In the genomic region with DNA sequence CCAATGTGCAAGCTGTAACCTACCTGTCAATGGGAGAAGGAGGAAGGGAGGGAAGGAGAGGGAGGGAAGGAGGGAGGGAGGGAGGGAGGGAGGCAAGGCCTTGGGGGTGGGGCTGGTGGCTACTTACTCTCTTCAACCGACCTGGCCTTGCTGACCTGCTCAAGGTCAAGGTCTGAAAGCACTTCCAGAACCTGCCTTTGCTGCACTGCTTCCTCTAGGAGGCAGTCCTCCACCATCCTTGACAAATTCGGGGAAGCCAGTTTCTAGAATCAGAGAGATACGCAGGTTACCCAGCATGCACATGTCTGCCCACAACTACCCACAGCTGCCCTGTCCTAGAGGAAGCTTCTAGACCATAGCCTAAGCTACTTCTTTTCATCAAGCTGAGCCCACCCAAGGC, we compare ENCODE assay signal across 11 mouse cellular contexts. TPM values are rescaled to one million over a fixed set of nuclear protein-coding genes. Genes with fewer than 3 reads are reported as not detected.
DNase-seq lines count a peak whose midpoint lies in the region; ATAC-seq and TF ChIP-seq lines count a peak whose summit lies in the region.
"Had no signal": no experiment of that assay in that cellular context is flagged by ENCODE, and none has a peak within 500 bp of the region (broad histone marks: within the 10 kb centered on the region; RNA-seq: fewer than 3 reads in every experiment).

No protein-coding gene starts in this region.

- TF ChIP-seq POLR2A in lung, adult 2 months (IDR thresholded peaks at IDR 0.05; ENCODE audit: borderline replicate concordance, extremely low read depth, low read depth, low read length) = no peak
- TF ChIP-seq POLR2A in myocyte (IDR thresholded peaks at IDR 0.05; ENCODE audit: insufficient read length, low read depth) = no peak

- H3K9ac ChIP-seq in hindbrain, postnatal 0 days (replicated peaks; ENCODE audit: low read length) = no peak overlapping the region
- H3K9ac ChIP-seq in hindbrain, embryonic 12.5 days = no peak overlapping the region
- H3K9ac ChIP-seq: heart, embryonic 15.5 days had no signal

- no peaks in the 10 kb centered on the region for H3K4me1 ChIP-seq in hindbrain, postnatal 0 days (ENCODE audit: insufficient read depth, low read length)
- H3K4me1 ChIP-seq in hindbrain, embryonic 12.5 days = peaks cover 5% of the 10 kb centered on the region; the same call in 1 of the 2 replicates
- H3K4me1 ChIP-seq in lung, adult 2 months (ENCODE audit: control insufficient read depth, insufficient read depth, low read length) = no peaks in the 10 kb centered on the region

- no peak overlapping the region for H3K27ac ChIP-seq in hindbrain, postnatal 0 days
- no peak overlapping the region for H3K27ac ChIP-seq in hindbrain, embryonic 12.5 days
- H3K27ac ChIP-seq: heart, embryonic 15.5 days had no signal

- ATAC-seq in hindbrain, postnatal 0 days = no peak
- no peak for ATAC-seq in hindbrain, embryonic 12.5 days (ENCODE audit: low FRiP score)

- 43% methylated on average over 3 of the region's 3 CpGs for WGBS in hindbrain, postnatal 0 days
- 53% methylated on average over 3 of the region's 3 CpGs for whole genome bisulfite sequencing in hindbrain, embryonic 12.5 days
- 45% methylated on average over 3 of the region's 3 CpGs for WGBS in lung, adult 2 months

- H3K4me3 ChIP-seq in hindbrain, postnatal 0 days (ENCODE audit: low read length) = no peak overlapping the region
- H3K4me3 ChIP-seq in hindbrain, embryonic 12.5 days = no peak overlapping the region
- H3K4me3 ChIP-seq in lung, adult 2 months (replicated peaks; ENCODE audit: extremely low read depth, low read depth, low read length) = no peak overlapping the region
- no peak overlapping the region for H3K4me3 ChIP-seq in myocyte
- H3K4me3 ChIP-seq: heart, embryonic 15.5 days had no signal

- no peaks in the 10 kb centered on the region for H3K79me2 ChIP-seq in myocyte (ENCODE audit: control insufficient read depth, insufficient read depth)

- DNase-seq in hindbrain, postnatal 0 days (ENCODE audit: low spot score) = peak; percentile 39
- DNase-seq in lung, adult 2 months = no peak
- DNase-seq in lung, postnatal 4 days = no peak
- peak; percentile 34 for DNase-seq in NIH3T3 (ENCODE audit: low read depth)
- no peak for DNase-seq in layer of hippocampus, adult 18-20 months (ENCODE audit: low spot score in 2 of 2)
- DNase-seq: cerebellum, postnatal 36 days; layer of hippocampus, postnatal 36 days had no signal

- H3K27me3 ChIP-seq in hindbrain, postnatal 0 days (ENCODE audit: insufficient read depth, low read length) = no peaks in the 10 kb centered on the region
- H3K27me3 ChIP-seq in hindbrain, embryonic 12.5 days = no peaks in the 10 kb centered on the region
- no peaks in the 10 kb centered on the region for H3K27me3 ChIP-seq in myocyte (ENCODE audit: control insufficient read depth, insufficient read depth, insufficient read length)
- H3K27me3 ChIP-seq: heart, embryonic 15.5 days had no signal

- H3ac ChIP-seq in myocyte (ENCODE audit: control insufficient read depth, insufficient read length) = no peak overlapping the region

- no peaks in the 10 kb centered on the region for H3K36me3 ChIP-seq in hindbrain, postnatal 0 days (ENCODE audit: insufficient read depth, low read length)
- no peaks in the 10 kb centered on the region for H3K36me3 ChIP-seq in hindbrain, embryonic 12.5 days
- no peaks in the 10 kb centered on the region for H3K36me3 ChIP-seq in myocyte (ENCODE audit: control insufficient read depth, insufficient read depth)
- H3K36me3 ChIP-seq: heart, embryonic 15.5 days had no signal

- TF ChIP-seq CTCF in hindbrain, postnatal 0 days (IDR thresholded peaks at IDR 0.05; ENCODE audit: low read depth) = peak; percentile 43
- peak; percentile 41; the same call in 1 of the 2 replicates for TF ChIP-seq CTCF in lung, adult 2 months (IDR thresholded peaks at IDR 0.05; ENCODE audit: insufficient read depth, low read length)

- no peaks in the 10 kb centered on the region for H3K9me3 ChIP-seq in hindbrain, postnatal 0 days (ENCODE audit: low read length)
- no peaks in the 10 kb centered on the region for H3K9me3 ChIP-seq in hindbrain, embryonic 12.5 days (replicated peaks)
- H3K9me3 ChIP-seq: heart, embryonic 15.5 days had no signal

- H3K4me2 ChIP-seq in hindbrain, postnatal 0 days (ENCODE audit: low read depth, low read length) = no peak overlapping the region
- H3K4me2 ChIP-seq in hindbrain, embryonic 12.5 days (replicated peaks) = no peak overlapping the region
- peak overlapping the region; percentile 51 for H3K4me2 ChIP-seq in myocyte (ENCODE audit: low read depth)
- H3K4me2 ChIP-seq: heart, embryonic 15.5 days had no signal

TF ChIP-seq in myocyte, 11 proteins besides CTCF, POLR2A, EP300 and RAD21:
- TF ChIP-seq SRF (IDR thresholded peaks at IDR 0.05; ENCODE audit: control insufficient read depth, insufficient read length, low read depth) (no peak), E2F4 (IDR thresholded peaks at IDR 0.05; ENCODE audit: insufficient read depth) (no peak), CEBPB (IDR thresholded peaks at IDR 0.05; ENCODE audit: insufficient read depth, poor library complexity, severe bottlenecking) (no peak), REST (IDR thresholded peaks at IDR 0.05; ENCODE audit: insufficient read depth, insufficient read length) (no peak), POLR2AphosphoS2 (IDR thresholded peaks at IDR 0.05; ENCODE audit: insufficient read length, low read depth) (no peak), MYOD1 (IDR thresholded peaks at IDR 0.05; ENCODE audit: control insufficient read depth in 1 of 3, insufficient read length in 2 of 3, low read depth in 2 of 3) (no peak), MYOG (IDR thresholded peaks at IDR 0.05; ENCODE audit: control insufficient read depth in 1 of 3, insufficient read depth in 1 of 3, insufficient read length in 2 of 3, low read depth in 2 of 3) (no peak), MAX (IDR thresholded peaks at IDR 0.05; ENCODE audit: low read depth) (no peak), TCF12 (IDR thresholded peaks at IDR 0.05; ENCODE audit: insufficient read depth, poor library complexity, severe bottlenecking) (no peak), USF1 (IDR thresholded peaks at IDR 0.05; ENCODE audit: low read depth) (no peak), TCF3 (IDR thresholded peaks at IDR 0.05; ENCODE audit: insufficient read length, low read depth) (no peak)

RNA-seq across cellular contexts. Expression of a gene that starts 25.5 kb away (rescaled TPM):
- total RNA-seq in hindbrain, postnatal 0 days (2014; rRNA removed) = 0.25 and 1.0 TPM in 2 replicates
- polyA plus RNA-seq in hindbrain, postnatal 0 days (2015; fragmentation: Nextera tagmentation; extraction: Ambion mirVana) = 0.45 TPM in 2 replicates
- 1.1 and 1.3 TPM in 2 replicates for polyA plus RNA-seq in hindbrain, embryonic 12.5 days (2016; fragmentation: Nextera tagmentation; extraction: Ambion mirVana)
- 2.3 and 5.3 TPM in 2 replicates for polyA plus RNA-seq in lung, adult 2 months (2012; rRNA removed)
- 0.94 TPM for polyA plus RNA-seq in myocyte (2012; fragmentation: generic; extraction: Trizol)
- total RNA-seq in layer of hippocampus, adult 18-20 months (2021) = under 1 TPM in 1 of 2 experiments, not detected in 1; 0.52 TPM
- total RNA-seq: megakaryocyte progenitor cell, adult 5-6 weeks had no signal

RNA-seq across cellular contexts. Expression of a gene that starts 53.1 kb away (rescaled TPM):
- total RNA-seq in hindbrain, postnatal 0 days (2014; rRNA removed) = 35.7 and 39.2 TPM in 2 replicates
- polyA plus RNA-seq in hindbrain, postnatal 0 days (2015; fragmentation: Nextera tagmentation; extraction: Ambion mirVana) = 60.0 and 60.1 TPM in 2 replicates
- polyA plus RNA-seq in hindbrain, embryonic 12.5 days (2016; fragmentation: Nextera tagmentation; extraction: Ambion mirVana) = 96.9 and 118 TPM in 2 replicates
- 65.9 and 69.9 TPM in 2 replicates for polyA plus RNA-seq in lung, adult 2 months (2012; rRNA removed)
- polyA plus RNA-seq in myocyte (2012; fragmentation: generic; extraction: Trizol) = 45.0 TPM
- total RNA-seq in layer of hippocampus, adult 18-20 months (2021) = 10 to 100 TPM; 64.8 to 68.8 TPM

Comparison
In these comparisons a context has a peak if more than half of its experiments do, and no peak if none do; other contexts are left out.
1. DNase-seq: peak in hindbrain, postnatal 0 days (single experiment) and NIH3T3 (single experiment); none in lung, adult 2 months (single experiment), lung, postnatal 4 days (0 of 2) and layer of hippocampus, adult 18-20 months (0 of 2).